Mouse (Mus musculus) limb, embryonic 15.5 days (tissue): ENCODE measurements at regions not wholly inside any gene's neighbourhood (a gene's known extent, or its start where the extent isn't known, plus 50 kb on each side); places are given as distances from the start of the nearest gene placed in this dataset.
"Not testable (repeated sequence)": the region's sequence is repeated elsewhere in the genome, so short reads cannot be mapped to it uniquely, and the experiment has no call there.

Experiments used
- ATAC-seq: fragments of 200-750 bp; cut with Nextera tagmentation; 2 replicates; pipeline ENCODE4 v1.8.0; 2017; ENCODE audit warnings: low read depth, moderate TSS enrichment; ENCODE audit not compliant: insufficient number of reproducible peaks, low FRiP score, low TSS enrichment
- H3K27ac ChIP-seq: fragments of 300-500 bp; sonication (generic); 2 replicates; pipeline ENCODE4 v1.5.1; 2015; ENCODE audit warnings: moderate library complexity, mild to moderate bottlenecking, inconsistent platforms
- H3K27me3 ChIP-seq: fragments of 300-500 bp; sonication (generic); 2 replicates; pipeline ENCODE4 v1.6.1; 2015; ENCODE audit warnings: inconsistent platforms
- H3K36me3 ChIP-seq: fragments of 300-500 bp; sonication (generic); 2 replicates; pipeline ENCODE4 v1.6.1; 2015; ENCODE audit warnings: inconsistent platforms
- H3K4me1 ChIP-seq: fragments of 300-500 bp; sonication (generic); 2 replicates; pipeline ENCODE4 v1.6.1; 2015; ENCODE audit warnings: inconsistent platforms
- H3K4me2 ChIP-seq: fragments of 300-500 bp; sonication (generic); 2 replicates; pipeline ENCODE4 v1.6.1; 2015; ENCODE audit warnings: mild to moderate bottlenecking, inconsistent platforms
- H3K4me3 ChIP-seq: fragments of 300-500 bp; sonication (generic); 2 replicates; pipeline ENCODE4 v1.5.1; 2015; ENCODE audit warnings: mild to moderate bottlenecking, inconsistent platforms
- H3K9ac ChIP-seq: fragments of 300-500 bp; sonication (generic); 2 replicates; pipeline ENCODE4 v1.6.1; 2015; ENCODE audit warnings: inconsistent platforms
- H3K9me3 ChIP-seq: fragments of 300-500 bp; sonication (generic); 2 replicates; pipeline ENCODE4 v1.6.1; 2016; ENCODE audit warnings: inconsistent platforms
- WGBS: fragments of 180-500 bp; shearing (Covaris S2); methylation state at CpG from one replicate; pipeline ENCODE4 v1.1.7; 2015; 5-methylcytosine and 5-hydroxymethylcytosine counted together

- Histone ChIP-seq H3K4me1 (no peaks in the 10 kb centered on the region), H3K27me3 (no peaks in the 10 kb centered on the region), H3K27ac (no peak overlapping the region), H3K9me3 (no peaks in the 10 kb centered on the region), H3K4me2 (no peak overlapping the region), H3K9ac (no peak overlapping the region), H3K36me3 (no peaks in the 10 kb centered on the region), H3K4me3 (no peak overlapping the region)
- WGBS: 92% methylated on average over 3 of the region's 3 CpGs
- ATAC-seq: no peak
These were observed 101.2 kb upstream of the Frmd4a start for GRCm38 (mm10) chr2:3916365-3916764.

- H3K27me3 ChIP-seq: no peaks in the 10 kb centered on the region
- H3K4me1 ChIP-seq: no peaks in the 10 kb centered on the region
- WGBS: 71% methylated on average over 6 of the region's 6 CpGs
- H3K4me3 ChIP-seq: no peak overlapping the region
- no peak overlapping the region for H3K9ac ChIP-seq
- H3K9me3 ChIP-seq: no peaks in the 10 kb centered on the region
- H3K4me2 ChIP-seq: no peak overlapping the region
- no peak for ATAC-seq
- H3K27ac ChIP-seq: no peak overlapping the region
- H3K36me3 ChIP-seq: no peaks in the 10 kb centered on the region
These were observed 99.4 kb upstream of the Frmd4a start for GRCm38 (mm10) chr2:3918156-3918555.

GRCm38 (mm10) chr2:3919893-3920292 is 97.6 kb upstream of the Frmd4a start:
- H3K27me3 ChIP-seq: no peaks in the 10 kb centered on the region

GRCm38 (mm10) chr2:3921084-3921483 is 96.4 kb upstream of the Frmd4a start:
- not testable (repeated sequence) for H3K9me3 ChIP-seq, H3K27ac ChIP-seq, H3K27me3 ChIP-seq, H3K4me3 ChIP-seq, H3K36me3 ChIP-seq, H3K4me1 ChIP-seq, H3K4me2 ChIP-seq, ATAC-seq, H3K9ac ChIP-seq
- WGBS: 94% methylated on average over 2 of the region's 2 CpGs

More at GRCm38 (mm10) chr2:3919893-3920292, 97.6 kb upstream of the Frmd4a start:
- Histone ChIP-seq H3K4me3 (no peak overlapping the region), H3K9me3 (no peaks in the 10 kb centered on the region), H3K27ac (no peak overlapping the region), H3K36me3 (no peaks in the 10 kb centered on the region), H3K4me2 (no peak overlapping the region), H3K4me1 (no peaks in the 10 kb centered on the region), H3K9ac (no peak overlapping the region)
- WGBS: 69% methylated on average over 3 of the region's 3 CpGs
- no peak for ATAC-seq

- H3K4me3 ChIP-seq: no peak overlapping the region
- WGBS: 97% methylated on average over 4 of the region's 4 CpGs
- H3K36me3 ChIP-seq: no peaks in the 10 kb centered on the region
- H3K27ac ChIP-seq: no peak overlapping the region
- ATAC-seq: no peak
- H3K27me3 ChIP-seq: no peaks in the 10 kb centered on the region
- H3K4me2 ChIP-seq: no peak overlapping the region
- H3K9ac ChIP-seq: no peak overlapping the region
- no peaks in the 10 kb centered on the region for H3K9me3 ChIP-seq
- H3K4me1 ChIP-seq: no peaks in the 10 kb centered on the region
These were observed 94.8 kb upstream of the Frmd4a start for GRCm38 (mm10) chr2:3922739-3923138.

GRCm38 (mm10) chr2:3924696-3925095 is 92.8 kb upstream of the Frmd4a start:
- no peaks in the 10 kb centered on the region for H3K4me1 ChIP-seq
- H3K27me3 ChIP-seq: no peaks in the 10 kb centered on the region
- H3K4me2 ChIP-seq: no peak overlapping the region
- H3K4me3 ChIP-seq: no peak overlapping the region
- no peaks in the 10 kb centered on the region for H3K9me3 ChIP-seq
- WGBS: 67% methylated on average over 6 of the region's 6 CpGs
- no peaks in the 10 kb centered on the region for H3K36me3 ChIP-seq
- no peak overlapping the region for H3K27ac ChIP-seq
- no peak overlapping the region for H3K9ac ChIP-seq
- no peak for ATAC-seq

- ATAC-seq: no peak
- Histone ChIP-seq H3K27me3 (no peaks in the 10 kb centered on the region), H3K9ac (no peak overlapping the region), H3K27ac (no peak overlapping the region), H3K4me2 (no peak overlapping the region), H3K4me1 (no peaks in the 10 kb centered on the region), H3K4me3 (no peak overlapping the region), H3K36me3 (no peaks in the 10 kb centered on the region), H3K9me3 (no peaks in the 10 kb centered on the region)
- 67% methylated on average over 3 of the region's 3 CpGs for WGBS
These were observed 92.3 kb upstream of the Frmd4a start for GRCm38 (mm10) chr2:3925199-3925598.

- ATAC-seq: no peak
- no peak overlapping the region for H3K9ac ChIP-seq
- no peaks in the 10 kb centered on the region for H3K27me3 ChIP-seq
- H3K27ac ChIP-seq: no peak overlapping the region
- H3K4me2 ChIP-seq: no peak overlapping the region
- no peaks in the 10 kb centered on the region for H3K4me1 ChIP-seq
- no peaks in the 10 kb centered on the region for H3K36me3 ChIP-seq
- H3K4me3 ChIP-seq: no peak overlapping the region
- no peaks in the 10 kb centered on the region for H3K9me3 ChIP-seq
These were observed 91.4 kb upstream of the Frmd4a start for GRCm38 (mm10) chr2:3926129-3926528.

- WGBS: 54% methylated on average over 8 of the region's 8 CpGs
- no peak overlapping the region for H3K4me3 ChIP-seq
- no peaks in the 10 kb centered on the region for H3K36me3 ChIP-seq
- ATAC-seq: no peak
- no peaks in the 10 kb centered on the region for H3K27me3 ChIP-seq
- H3K4me2 ChIP-seq: no peak overlapping the region
- no peaks in the 10 kb centered on the region for H3K4me1 ChIP-seq
- no peak overlapping the region for H3K9ac ChIP-seq
- H3K27ac ChIP-seq: no peak overlapping the region
- H3K9me3 ChIP-seq: no peaks in the 10 kb centered on the region
These were observed 90.2 kb upstream of the Frmd4a start for GRCm38 (mm10) chr2:3927141-3927810.

- Histone ChIP-seq H3K9ac (no peak overlapping the region), H3K27me3 (no peaks in the 10 kb centered on the region), H3K4me2 (no peak overlapping the region), H3K4me1 (no peaks in the 10 kb centered on the region), H3K9me3 (no peaks in the 10 kb centered on the region), H3K27ac (no peak overlapping the region), H3K4me3 (no peak overlapping the region), H3K36me3 (no peaks in the 10 kb centered on the region)
- WGBS: 77% methylated on average over 4 of the region's 4 CpGs
- no peak for ATAC-seq
These were observed 89.7 kb upstream of the Frmd4a start for GRCm38 (mm10) chr2:3927853-3928252.

GRCm38 (mm10) chr2:3930650-3931049 is 86.9 kb upstream of the Frmd4a start:
- Histone ChIP-seq H3K9ac (no peak overlapping the region), H3K36me3 (no peaks in the 10 kb centered on the region), H3K4me1 (no peaks in the 10 kb centered on the region), H3K9me3 (no peaks in the 10 kb centered on the region), H3K27me3 (no peaks in the 10 kb centered on the region), H3K27ac (no peak overlapping the region), H3K4me2 (no peak overlapping the region), H3K4me3 (no peak overlapping the region)
- ATAC-seq: no peak
- WGBS: 83% methylated on average over 5 of the region's 5 CpGs

GRCm38 (mm10) chr2:3940786-3941185 is 76.7 kb upstream of the Frmd4a start:
- Histone ChIP-seq H3K36me3 (no peaks in the 10 kb centered on the region), H3K4me1 (no peaks in the 10 kb centered on the region), H3K9ac (no peak overlapping the region), H3K27me3 (no peaks in the 10 kb centered on the region), H3K27ac (no peak overlapping the region), H3K4me3 (no peak overlapping the region), H3K4me2 (no peak overlapping the region), H3K9me3 (no peaks in the 10 kb centered on the region)
- no peak for ATAC-seq
- WGBS: 86% methylated on average over 2 of the region's 2 CpGs

GRCm38 (mm10) chr2:3941496-3941895 is 76.0 kb upstream of the Frmd4a start:
- H3K36me3 ChIP-seq: no peaks in the 10 kb centered on the region
- no peak overlapping the region for H3K4me3 ChIP-seq
- no peak overlapping the region for H3K9ac ChIP-seq
- no peaks in the 10 kb centered on the region for H3K27me3 ChIP-seq
- 86% methylated on average over 1 of the region's 1 CpGs for WGBS
- ATAC-seq: no peak
- no peaks in the 10 kb centered on the region for H3K9me3 ChIP-seq
- H3K27ac ChIP-seq: no peak overlapping the region
- no peak overlapping the region for H3K4me2 ChIP-seq
- H3K4me1 ChIP-seq: no peaks in the 10 kb centered on the region
